Mouse (Mus musculus) MEL (cell line): ENCODE data around the gene Cavin4. TPM values are rescaled to one million over a fixed set of nuclear protein-coding genes. Genes with fewer than 3 reads are reported as not detected.

ENCODE experiments used
- DNase-seq: peaks from one replicate; pipeline ENCODE4 v3.0.0; 2011; ENCODE audit warnings: low read depth, low spot score
- H3K27ac ChIP-seq: 2 replicates; pipeline ENCODE4 v1.5.1; 2012; ENCODE audit warnings: low read depth, mild to moderate bottlenecking, control low read depth, low read length, moderate library complexity; ENCODE audit not compliant: control insufficient read depth
- H3K27me3 ChIP-seq, 2 experiments: fragments of 150-350 bp in 1 of 2; sonication (generic) in 1 of 2; 2 replicates each; pipeline ENCODE4 v1.6.1; 2012; ENCODE audit warnings: low read length in 2 of 2, mild to moderate bottlenecking in 2 of 2, improper control_type of control experiment in 1 of 2, moderate library complexity in 1 of 2; ENCODE audit not compliant: insufficient read depth in 2 of 2, control insufficient read depth in 1 of 2
- H3K36me3 ChIP-seq, 2 experiments: 2 replicates each; pipeline ENCODE4 v1.6.1; 2012 to 2014; ENCODE audit warnings: low read length in 2 of 2, improper control_type of control experiment in 1 of 2, inconsistent platforms in 1 of 2, mild to moderate bottlenecking in 1 of 2; ENCODE audit not compliant: insufficient read depth in 2 of 2, control insufficient read depth in 1 of 2
- H3K4me1 ChIP-seq, 2 experiments: fragments of 150-350 bp in 1 of 2; sonication (generic) in 1 of 2; 2 replicates each; pipeline ENCODE4 v1.6.1; 2012; ENCODE audit warnings: low read length in 2 of 2, improper control_type of control experiment in 1 of 2, mild to moderate bottlenecking in 1 of 2; ENCODE audit not compliant: insufficient read depth in 2 of 2, control insufficient read depth in 1 of 2
- H3K4me3 ChIP-seq, 2 experiments: fragments of 150-350 bp in 1 of 2; sonication (generic) in 1 of 2; 2 replicates each; pipeline ENCODE4 v1.5.1; 2012; ENCODE audit warnings: low read depth in 2 of 2, low read length in 2 of 2, mild to moderate bottlenecking in 2 of 2, moderate library complexity in 2 of 2, control low read depth in 1 of 2, improper control_type of control experiment in 1 of 2; ENCODE audit not compliant: control insufficient read depth in 1 of 2, insufficient read depth in 1 of 2
- H3K79me2 ChIP-seq: 2 replicates; pipeline ENCODE4 v1.6.1; 2012; ENCODE audit warnings: mild to moderate bottlenecking, low read length, moderate library complexity; ENCODE audit not compliant: control insufficient read depth, poor library complexity, insufficient read depth
- H3K9ac ChIP-seq: 2 replicates; pipeline ENCODE4 v1.6.1; 2012; ENCODE audit warnings: low read depth, mild to moderate bottlenecking, control low read depth, low read length, moderate library complexity; ENCODE audit not compliant: control insufficient read depth, poor library complexity, severe bottlenecking
- H3K9me3 ChIP-seq: fragments of 150-350 bp; sonication (generic); replicated peaks from 2 replicates; pipeline ENCODE4 v1.6.1; 2012; ENCODE audit warnings: mild to moderate bottlenecking, low read length, improper control_type of control experiment, moderate library complexity; ENCODE audit not compliant: insufficient read depth
- BHLHE40 ChIP-seq: IDR thresholded peaks from 2 replicates; pipeline ENCODE4 v1.6.1; 2012; ENCODE audit warnings: low read depth, mild to moderate bottlenecking, inconsistent platforms, low read length, improper control_type of control experiment, borderline replicate concordance
- CHD1 ChIP-seq: IDR thresholded peaks from 2 replicates; pipeline ENCODE4 v1.6.1; 2012; ENCODE audit warnings: low read depth, mild to moderate bottlenecking, inconsistent platforms, low read length, improper control_type of control experiment
- CTCF ChIP-seq, 3 experiments: IDR thresholded peaks in 2 of 3; conservative IDR thresholded peaks in 1 of 3; 2 replicates each; pipeline ENCODE4 v1.5.1; 2011 to 2012; ENCODE audit warnings: low read length in 3 of 3, low read depth in 2 of 3, mild to moderate bottlenecking in 2 of 3, improper control_type of control experiment in 1 of 3, inconsistent platforms in 1 of 3, mixed read lengths in 1 of 3, moderate library complexity in 1 of 3; ENCODE audit not compliant: control insufficient read depth in 1 of 3, insufficient read depth in 1 of 3, poor library complexity in 1 of 3, severe bottlenecking in 1 of 3
- E2F4 ChIP-seq: IDR thresholded peaks from 2 replicates; pipeline ENCODE4 v1.6.1; 2011; ENCODE audit warnings: low read depth, low read length, improper control_type of control experiment, borderline replicate concordance
- GATA1 ChIP-seq: IDR thresholded peaks from 2 replicates; pipeline ENCODE4 v1.6.1; 2011; ENCODE audit warnings: low read depth, low read length, improper control_type of control experiment
- HCFC1 ChIP-seq: IDR thresholded peaks from 2 replicates; pipeline ENCODE4 v1.6.1; 2012; ENCODE audit warnings: low read depth, mild to moderate bottlenecking, inconsistent platforms, low read length, improper control_type of control experiment, moderate library complexity
- JUND ChIP-seq: IDR thresholded peaks from 2 replicates; pipeline ENCODE4 v1.6.1; 2011; ENCODE audit warnings: low read depth, mild to moderate bottlenecking, improper control_type of control experiment, low read length
- MXI1 ChIP-seq: IDR thresholded peaks from 2 replicates; pipeline ENCODE4 v1.6.1; 2011; ENCODE audit warnings: mild to moderate bottlenecking, low read depth, low read length, improper control_type of control experiment
- NELFE ChIP-seq: IDR thresholded peaks from 2 replicates; pipeline ENCODE4 v1.6.1; 2011; ENCODE audit warnings: low read depth, low read length, improper control_type of control experiment
- POLR2A ChIP-seq, 2 experiments: IDR thresholded peaks; 2 replicates each; pipeline ENCODE4 v1.6.1; 2011 to 2012; ENCODE audit warnings: low read length in 2 of 2, mild to moderate bottlenecking in 2 of 2, control low read depth in 1 of 2, improper control_type of control experiment in 1 of 2, low read depth in 1 of 2, moderate library complexity in 1 of 2; ENCODE audit not compliant: control insufficient read depth in 1 of 2, insufficient read depth in 1 of 2, poor library complexity in 1 of 2
- POLR2AphosphoS2 ChIP-seq: IDR thresholded peaks from 2 replicates; pipeline ENCODE4 v1.6.1; 2011; ENCODE audit warnings: low read length, improper control_type of control experiment
- POLR2AphosphoS5 ChIP-seq: IDR thresholded peaks from 2 replicates; pipeline ENCODE4 v1.6.1; 2012; ENCODE audit warnings: low read depth, borderline replicate concordance, mild to moderate bottlenecking, inconsistent platforms, low read length, moderate library complexity, mixed read lengths
- RCOR1 ChIP-seq: IDR thresholded peaks from 2 replicates; pipeline ENCODE4 v1.6.1; 2012; ENCODE audit warnings: low read depth, mild to moderate bottlenecking, inconsistent platforms, low read length, improper control_type of control experiment
- SIN3A ChIP-seq: IDR thresholded peaks from 2 replicates; pipeline ENCODE4 v1.6.1; 2012; ENCODE audit warnings: low read length, improper control_type of control experiment, inconsistent platforms
- TAL1 ChIP-seq: IDR thresholded peaks from 2 replicates; pipeline ENCODE4 v1.6.1; 2012; ENCODE audit warnings: mild to moderate bottlenecking, inconsistent platforms, low read length, moderate library complexity, mixed read lengths
- TBP ChIP-seq: IDR thresholded peaks from 2 replicates; pipeline ENCODE4 v1.8.0; 2011; ENCODE audit warnings: low read depth, low read length, improper control_type of control experiment
- UBTF ChIP-seq: IDR thresholded peaks from 2 replicates; pipeline ENCODE4 v1.6.1; 2012; ENCODE audit warnings: low read depth, mild to moderate bottlenecking, inconsistent platforms, low read length, improper control_type of control experiment, moderate library complexity, borderline replicate concordance; ENCODE audit not compliant: insufficient read depth
- ZC3H11A ChIP-seq: IDR thresholded peaks from 2 replicates; pipeline ENCODE4 v1.6.1; 2012; ENCODE audit warnings: low read depth, mild to moderate bottlenecking, inconsistent platforms, low read length, improper control_type of control experiment
- ZMIZ1 ChIP-seq: IDR thresholded peaks from 2 replicates; pipeline ENCODE4 v1.6.1; 2012; ENCODE audit warnings: low read depth, mild to moderate bottlenecking, inconsistent platforms, low read length, improper control_type of control experiment, moderate library complexity
- ZNF384 ChIP-seq: IDR thresholded peaks from 2 replicates; pipeline ENCODE4 v1.6.1; 2012; ENCODE audit warnings: low read depth, mild to moderate bottlenecking, inconsistent platforms, low read length, improper control_type of control experiment
- polyA plus RNA-seq, 2 experiments: library from polyadenylated mRNA; stranded (reverse) in 1 of 2; unstranded in 1 of 2; fragments of >175 nt in 1 of 2; fragments of >200 nt in 1 of 2; gene quantifications; 2 replicates each; pipeline versions ENCODE4 v1.2.1 to v1.2.4; 2012; ENCODE audit warnings: low replicate concordance in 2 of 2, low read depth in 1 of 2; ENCODE audit not compliant: insufficient read length in 2 of 2, insufficient read depth in 1 of 2, missing spikeins in 1 of 2
- total RNA-seq: library from RNA; depleted of rRNA; stranded (reverse); fragments of 300-350 nt; gene quantifications from 2 replicates; pipeline ENCODE4 v1.2.3, GENCODE M21; 2012

The Cavin4 gene
- total and polyA plus RNA-seq, 3 experiments, result not detected

DNA sequence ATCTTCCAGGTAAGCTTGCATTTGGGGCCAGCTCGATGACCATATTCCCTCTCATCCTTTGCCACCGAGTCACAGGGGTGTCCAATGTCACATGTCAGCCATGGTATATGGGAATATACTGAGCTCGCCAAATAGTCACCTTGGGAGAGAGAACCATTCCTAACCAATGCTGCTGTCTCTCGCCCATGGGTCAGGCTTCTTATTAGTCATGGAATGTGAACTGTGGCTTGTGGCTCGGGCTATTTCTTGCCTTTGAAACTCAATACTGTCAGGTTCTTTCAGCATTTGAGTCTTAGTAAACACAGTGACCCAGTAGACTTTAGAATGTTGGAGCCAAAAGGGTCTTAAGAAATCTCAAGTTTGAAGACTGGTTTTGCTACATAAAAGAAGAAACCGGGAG, 707 bp downstream of the Cavin4 start:
- Histone ChIP-seq H3K36me3 (no peaks in the 10 kb centered on the region), H3K4me3 (no peak overlapping the region), H3K27me3 (no peaks in the 10 kb centered on the region), H3K9me3 (no peaks in the 10 kb centered on the region), H3K4me1 (no peaks in the 10 kb centered on the region), H3K27ac (no peak overlapping the region), H3K79me2 (no peaks in the 10 kb centered on the region), H3K9ac (no peak overlapping the region)
- no peak for TF ChIP-seq ZC3H11A
- TF ChIP-seq CHD1, result no peak
- no peak for TF ChIP-seq POLR2A (IDR thresholded peaks at IDR 0.05; ENCODE audit: control insufficient read depth in 1 of 2, insufficient read depth in 1 of 2, low read depth in 1 of 2, low read length in 2 of 2, poor library complexity in 1 of 2)
- TF ChIP-seq BHLHE40, result no peak
- no peak for TF ChIP-seq JUND
- DNase-seq, result no peak

DNA sequence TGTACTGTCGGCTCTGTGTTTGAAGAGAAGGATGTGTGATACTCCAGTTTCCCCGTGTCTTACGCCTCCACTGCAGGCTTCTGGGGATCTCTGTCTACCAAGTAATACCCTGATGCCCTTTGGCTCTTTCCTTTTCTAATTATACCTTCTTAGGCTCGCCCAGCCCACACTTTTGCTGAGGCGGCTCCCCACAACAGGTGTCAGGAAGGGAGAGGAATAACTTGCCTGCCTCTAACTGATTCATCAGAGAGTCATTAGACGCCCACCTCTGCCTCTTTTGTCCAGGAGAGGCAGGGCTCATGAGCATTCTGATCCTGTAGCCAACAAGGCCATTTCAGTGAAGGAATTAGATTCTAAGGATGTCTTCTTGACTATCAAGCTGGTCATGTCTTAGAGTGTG, 4.0 kb downstream of the Cavin4 start:
- TF ChIP-seq RCOR1, result no peak
- TF ChIP-seq TBP, result no peak
- no peak for TF ChIP-seq UBTF
- no peak for TF ChIP-seq E2F4
- no peak for TF ChIP-seq SIN3A
- no peak for TF ChIP-seq POLR2AphosphoS5
- TF ChIP-seq ZNF384, result no peak
- no peak for TF ChIP-seq NELFE
- TF ChIP-seq HCFC1, result no peak
- TF ChIP-seq POLR2AphosphoS2, result no peak
- TF ChIP-seq GATA1, result no peak
- no peak for TF ChIP-seq MXI1
- TF ChIP-seq ZMIZ1, result no peak
- TF ChIP-seq CTCF (IDR thresholded peaks at IDR 0.05 in 2 of 3, conservative IDR thresholded peaks at IDR 0.05 in 1 of 3; ENCODE audit: control insufficient read depth in 1 of 3, insufficient read depth in 1 of 3, low read depth in 2 of 3, low read length in 3 of 3, poor library complexity in 1 of 3, severe bottlenecking in 1 of 3), result no peak
- no peak for TF ChIP-seq JUND
- TF ChIP-seq TAL1, result no peak
- TF ChIP-seq, all 39 proteins: peak for 0
- no peaks in the 10 kb centered on the region for H3K9me3 ChIP-seq
- H3K4me3 ChIP-seq, result no peak overlapping the region
- no peak overlapping the region for H3K9ac ChIP-seq
- no peaks in the 10 kb centered on the region for H3K36me3 ChIP-seq
- H3K27me3 ChIP-seq, result no peaks in the 10 kb centered on the region
- no peak for DNase-seq
- no peak overlapping the region for H3K27ac ChIP-seq
- H3K79me2 ChIP-seq, result no peaks in the 10 kb centered on the region
- H3K4me1 ChIP-seq, result no peaks in the 10 kb centered on the region
